Mouse (Mus musculus) skeletal muscle tissue, adult 2 months (tissue): ENCODE results near the gene Gm5901.
A peak's percentile ranks its signal among the peaks of the same experiment; 100 is the strongest.
"Not testable (repeated sequence)": the region's sequence is repeated elsewhere in the genome, so short reads cannot be mapped to it uniquely, and the experiment has no call there.

Source experiments
- DNase-seq: peaks from one replicate; pipeline ENCODE4 v3.0.0-alpha.2; 2012; ENCODE audit warnings: low read depth, low spot score

The Gm5901 gene

DNA sequence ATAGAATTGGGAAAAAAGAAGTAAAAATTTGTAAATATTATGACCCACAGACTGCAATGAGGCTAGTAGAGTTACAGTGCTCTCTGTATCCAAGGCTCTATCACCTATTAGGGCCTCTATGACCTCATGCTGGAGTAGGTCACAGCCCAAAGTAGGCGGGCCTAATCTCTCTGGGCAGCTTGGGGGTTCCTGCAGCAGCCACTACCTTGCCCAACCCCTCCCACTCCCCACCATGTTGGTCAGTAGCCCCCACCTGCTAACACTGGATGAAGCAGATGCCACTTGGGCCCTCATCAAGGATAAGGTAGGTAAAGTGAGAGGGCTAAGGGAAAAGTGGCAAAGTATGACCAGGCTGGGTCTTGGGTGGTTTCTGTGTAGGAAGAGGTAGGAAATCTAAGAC lies at the start of gene Gm5901:
Gene Gm5901 (plus strand): TSS at position 173 of the 400 bp plus-strand sequence.
- DNase-seq, result no peak

DNA sequence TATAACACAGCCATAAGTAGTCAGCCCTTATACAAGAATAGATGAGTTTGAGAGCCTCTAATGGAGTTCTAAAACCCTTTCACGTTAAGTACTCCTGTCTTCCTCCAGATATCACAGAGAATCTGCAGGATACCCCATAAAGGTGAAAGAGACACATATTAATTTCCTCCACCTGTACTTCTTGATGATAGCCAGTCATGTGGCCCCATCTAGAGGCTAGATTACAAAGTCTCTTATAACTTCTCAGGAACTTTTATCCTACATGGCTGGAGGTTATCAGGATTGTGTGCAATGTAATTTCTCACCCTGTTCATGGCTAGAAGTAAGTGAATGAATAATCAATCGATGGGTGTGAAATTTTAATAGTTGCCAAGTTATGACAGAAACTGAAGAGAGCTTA lies 49.5 kb upstream of the Gm5901 start:
- DNase-seq, result no peak

DNA sequence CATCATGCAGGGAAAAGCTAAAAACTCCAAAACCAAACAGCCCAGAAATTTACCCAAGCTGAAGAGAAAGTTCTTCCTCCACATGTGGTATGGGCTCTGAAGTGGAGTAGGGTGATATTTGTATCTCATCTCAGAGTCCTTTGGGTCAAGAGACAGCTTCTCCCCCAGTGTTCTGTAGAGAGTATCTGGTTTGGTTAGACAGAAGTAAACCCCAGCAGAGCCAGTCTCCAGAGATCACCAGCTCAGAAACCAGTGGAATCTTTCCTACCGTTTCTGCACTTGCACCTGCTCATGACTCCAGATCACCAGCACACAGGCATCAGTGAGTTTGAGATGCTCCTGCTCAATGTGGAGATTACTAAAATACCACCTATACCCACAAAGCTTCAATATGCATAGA lies 40.8 kb upstream of the Gm5901 start, which contains the start of gene Olfr690:
Gene Olfr690 (minus strand): TSS at position 101 of the 400 bp plus-strand sequence.
- no peak for DNase-seq

DNA sequence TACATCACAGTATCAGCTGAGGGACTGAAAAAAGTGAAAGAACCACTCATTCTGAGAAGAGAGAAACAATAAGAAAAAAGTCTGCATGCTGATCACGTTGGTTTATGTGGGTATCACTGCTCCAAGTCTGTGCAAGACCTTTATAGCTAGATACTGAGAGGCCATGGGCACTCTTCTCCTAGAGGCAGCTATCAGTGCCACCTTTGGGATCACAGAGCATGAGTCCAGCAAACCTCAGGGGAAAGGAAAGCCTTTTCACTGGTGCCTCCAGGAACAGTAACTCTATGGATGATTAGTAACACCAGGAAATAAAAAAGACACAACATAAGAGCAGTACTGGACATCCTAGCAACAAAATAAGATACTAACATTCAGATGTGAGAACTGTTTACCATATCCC lies 32.7 kb upstream of the Gm5901 start, which contains the start of gene Olfr691:
Gene Olfr691 (minus strand): TSS at position 101 of the 400 bp plus-strand sequence.
- no peak for DNase-seq

DNA sequence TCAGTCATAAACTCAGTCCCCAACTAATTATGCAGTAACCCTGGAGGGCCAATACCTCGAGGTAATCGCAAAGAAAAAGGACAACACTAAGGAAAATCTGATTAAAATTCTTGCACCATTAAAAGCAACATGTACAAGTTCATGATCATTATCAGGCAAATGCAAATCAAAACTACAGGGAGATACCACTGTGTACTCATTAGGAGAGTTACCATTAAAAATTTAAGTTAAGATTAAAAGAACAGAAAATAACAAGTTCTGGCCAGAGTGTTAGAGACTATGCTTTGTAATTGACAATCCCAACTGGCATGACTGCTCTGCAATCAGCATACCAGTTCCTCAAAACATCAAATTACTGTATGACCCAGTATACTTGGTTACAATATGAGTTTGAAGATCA lies 32.1 kb upstream of the Gm5901 start:
- DNase-seq, result no peak

DNA sequence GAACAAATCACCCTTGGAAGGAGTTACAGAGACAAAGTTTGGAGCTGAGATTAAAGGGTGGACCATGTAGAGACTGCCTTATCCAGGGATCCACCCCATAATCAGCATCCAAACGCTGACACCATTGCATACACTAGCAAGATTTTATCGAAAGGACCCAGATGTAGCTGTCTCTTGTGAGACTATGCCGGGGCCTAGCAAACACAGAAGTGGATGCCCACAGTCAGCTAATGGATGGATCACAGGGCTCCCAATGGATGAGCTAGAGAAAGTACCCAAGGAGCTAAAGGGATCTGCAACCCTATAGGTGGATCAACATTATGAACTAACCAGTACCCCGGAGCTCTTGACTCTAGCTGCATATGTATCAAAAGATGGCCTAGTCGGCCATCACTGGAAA lies 18.8 kb upstream of the Gm5901 start:
- not testable (repeated sequence) for DNase-seq

DNA sequence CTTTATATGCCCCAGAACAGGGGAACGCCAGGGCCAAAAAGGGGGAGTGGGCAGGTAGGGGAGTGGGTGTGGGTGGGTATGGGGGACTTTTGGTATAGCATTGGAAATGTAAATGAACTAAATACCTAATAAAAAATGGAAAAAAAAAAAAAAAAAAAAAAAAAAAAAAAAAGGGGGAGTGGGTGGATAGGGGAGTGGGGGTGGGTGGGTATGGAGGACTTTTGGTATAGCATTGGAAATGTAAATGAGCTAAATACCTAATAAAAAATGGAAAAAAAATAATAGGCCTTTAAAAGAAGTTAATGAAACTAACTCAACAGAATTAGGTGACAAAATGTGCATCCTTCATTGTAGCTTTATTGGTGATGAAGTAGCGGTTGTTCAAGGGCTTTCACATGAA lies 18.4 kb upstream of the Gm5901 start:
- DNase-seq, result not testable (repeated sequence)

DNA sequence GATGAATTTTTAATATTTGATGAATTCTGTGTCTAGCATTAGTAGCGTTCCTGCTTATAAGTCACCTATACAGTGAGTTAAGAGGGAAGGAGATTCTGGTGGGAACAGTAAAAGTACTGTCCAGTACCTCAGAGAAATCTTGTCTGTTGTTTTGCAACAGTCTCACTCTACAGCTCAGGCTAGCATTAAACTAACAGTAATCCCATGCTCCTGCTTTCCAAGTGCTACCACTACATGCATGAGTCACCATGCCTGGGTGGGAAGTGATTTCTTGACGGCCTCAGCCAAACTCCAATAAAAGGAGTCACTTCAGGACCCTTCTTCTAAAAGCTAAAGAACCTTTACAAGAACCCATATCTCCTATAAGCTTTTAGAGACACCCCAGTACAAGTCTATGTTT lies 13.1 kb upstream of the Gm5901 start:
- DNase-seq, result no peak

DNA sequence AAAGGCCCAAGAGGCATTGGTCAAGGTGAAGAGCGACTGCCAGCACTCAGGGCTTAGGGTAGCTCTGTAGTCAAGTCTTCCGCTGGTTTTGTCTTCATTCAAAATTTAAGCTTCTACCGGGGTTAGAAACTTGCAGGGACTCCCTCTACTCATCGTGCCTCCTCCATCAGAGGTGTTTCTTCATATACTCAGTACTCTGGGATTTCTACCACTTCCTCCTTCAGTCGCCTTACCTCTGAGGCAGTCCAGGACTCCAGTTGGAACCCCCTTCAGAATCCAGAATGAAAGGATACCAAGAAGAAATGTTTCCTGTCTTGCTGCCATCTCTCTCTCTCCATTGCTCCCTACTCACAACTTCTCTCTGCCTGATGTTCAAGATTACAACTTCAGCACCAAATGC lies 7.6 kb upstream of the Gm5901 start:
- DNase-seq, result no peak

DNA sequence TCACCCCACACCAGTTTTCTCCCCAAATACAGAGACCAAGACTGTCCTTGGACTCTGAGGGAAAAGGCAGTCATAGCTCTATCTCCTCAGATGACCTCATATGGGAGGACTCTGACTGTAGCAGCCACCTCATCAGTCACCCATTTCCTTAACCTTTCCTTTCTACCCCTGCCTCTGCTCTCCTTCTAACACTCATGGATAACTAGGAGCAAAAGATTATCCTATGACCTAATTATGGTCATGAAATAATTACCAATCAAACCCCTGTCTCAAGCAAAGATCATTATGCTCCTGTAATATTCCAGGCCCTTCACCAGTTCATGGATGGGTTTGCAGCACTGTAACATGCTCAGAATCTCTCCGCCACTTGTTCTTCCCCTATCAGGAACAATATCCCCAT lies 6.9 kb upstream of the Gm5901 start, which contains the start of gene Olfr692:
Gene Olfr692 (plus strand): TSS at position 301 of the 400 bp plus-strand sequence.
- DNase-seq, result no peak

DNA sequence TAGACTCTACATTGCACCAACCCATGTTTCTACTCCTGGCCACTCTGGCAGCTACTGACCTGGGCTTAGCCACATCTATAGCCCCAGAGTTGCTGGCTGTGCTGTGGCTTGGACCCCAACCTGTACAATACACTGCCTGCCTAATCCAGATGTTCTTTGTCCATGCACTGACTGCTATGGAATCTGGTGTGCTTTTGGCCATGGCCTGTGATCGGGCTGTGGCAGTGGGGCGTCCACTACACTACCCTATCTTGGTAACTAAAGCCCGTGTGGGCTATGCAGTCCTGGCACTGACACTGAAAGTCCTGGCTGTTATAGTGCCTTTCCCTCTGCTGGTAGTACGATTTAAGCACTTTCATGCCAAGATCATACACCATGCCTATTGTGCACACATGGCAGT lies 6.3 kb upstream of the Gm5901 start:
- no peak for DNase-seq

DNA sequence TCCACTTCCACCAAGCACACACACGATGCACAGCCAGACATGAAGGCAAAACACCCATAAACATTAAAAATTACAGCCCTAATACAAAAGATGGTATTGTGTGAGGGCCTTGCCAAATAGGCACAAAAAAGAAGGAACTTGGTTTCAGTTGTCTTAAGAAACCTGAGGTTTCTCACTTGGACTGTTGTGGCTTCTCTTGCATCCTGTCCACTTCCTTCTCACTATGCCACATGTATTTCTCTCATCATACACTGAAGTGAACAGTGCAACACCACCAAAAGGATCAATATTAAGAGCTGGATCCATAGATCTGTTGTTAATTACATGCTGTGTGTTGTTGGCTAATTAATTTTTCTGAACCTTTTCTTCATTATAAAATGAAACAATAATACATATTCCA lies 1.9 kb upstream of the Gm5901 start:
- no peak for DNase-seq

DNA sequence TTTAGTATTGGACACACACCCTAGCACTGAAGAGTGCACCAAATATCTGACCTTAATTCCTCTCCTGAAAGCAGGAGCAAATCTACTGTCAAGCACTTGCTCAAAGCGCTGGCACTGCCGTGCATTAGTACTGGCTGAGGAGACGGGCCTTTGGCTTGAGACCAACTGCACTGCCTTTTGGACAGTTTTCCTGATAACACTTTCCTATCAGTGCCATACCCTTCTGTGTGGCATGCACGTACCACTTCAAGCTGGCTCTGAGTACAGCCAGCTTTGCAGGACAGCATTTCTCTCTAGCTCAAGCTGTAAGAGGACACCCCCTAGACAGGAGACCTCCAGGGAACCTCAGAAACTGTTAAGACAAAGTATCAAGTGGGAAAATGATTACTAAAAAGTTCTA lies 1.3 kb upstream of the Gm5901 start:
- DNase-seq, result no peak

DNA sequence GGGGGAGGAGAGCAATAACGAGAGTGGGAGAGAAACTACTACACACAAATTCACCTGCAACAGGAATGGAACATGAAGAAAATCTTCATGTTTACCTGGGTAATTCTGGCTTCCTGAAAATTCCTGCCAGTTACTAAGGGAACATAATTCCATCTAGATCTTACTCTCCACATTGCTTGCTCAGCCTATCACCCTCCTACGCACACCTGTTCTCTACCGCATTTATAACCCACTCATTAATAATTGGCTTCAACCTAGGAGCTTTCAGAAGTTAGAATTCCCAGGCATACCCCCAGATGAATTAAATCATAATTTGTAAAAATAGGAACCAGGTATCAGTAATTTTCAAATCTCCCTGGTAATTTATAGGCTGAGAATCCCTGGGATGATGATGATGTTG lies 862 bp upstream of the Gm5901 start:
- DNase-seq, result no peak

DNA sequence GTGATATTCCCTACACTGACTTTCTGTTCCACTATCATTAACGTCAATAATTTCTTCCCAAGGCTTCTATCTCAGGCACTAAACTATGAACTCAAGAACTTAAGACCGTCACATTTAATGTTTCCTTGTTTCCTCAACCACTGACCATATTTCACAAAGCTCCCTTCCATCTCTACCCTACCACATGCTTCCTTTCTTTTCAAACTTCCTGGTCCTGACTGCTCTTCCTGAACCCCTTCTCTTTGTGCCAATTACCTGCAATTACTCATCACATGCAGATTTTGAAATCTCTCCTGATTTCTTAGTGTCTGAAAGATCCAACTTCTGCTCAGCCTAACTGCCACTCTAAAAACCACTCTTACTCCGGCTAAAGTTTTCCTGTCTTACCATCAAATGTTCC lies 5.5 kb downstream of the Gm5901 start:
- DNase-seq, result no peak

DNA sequence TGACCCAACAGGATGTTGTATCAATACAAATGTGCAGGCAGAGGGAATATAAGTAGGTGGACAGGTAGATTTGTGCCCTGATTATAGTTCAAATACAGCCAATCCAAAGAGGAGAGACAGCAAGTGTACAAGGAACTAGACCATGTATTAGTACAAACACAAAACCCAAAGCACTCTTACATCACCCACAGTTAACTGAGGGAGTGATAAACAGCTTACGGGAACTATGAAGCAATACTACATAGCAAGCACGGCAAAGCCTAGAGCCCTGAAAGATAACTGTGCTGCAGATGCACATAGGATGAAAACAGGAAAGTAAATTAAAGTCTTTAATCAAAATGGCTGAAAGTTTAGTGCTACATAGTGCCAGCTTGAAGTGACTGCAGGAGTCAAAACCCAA lies 12.9 kb downstream of the Gm5901 start:
- DNase-seq, result no peak

DNA sequence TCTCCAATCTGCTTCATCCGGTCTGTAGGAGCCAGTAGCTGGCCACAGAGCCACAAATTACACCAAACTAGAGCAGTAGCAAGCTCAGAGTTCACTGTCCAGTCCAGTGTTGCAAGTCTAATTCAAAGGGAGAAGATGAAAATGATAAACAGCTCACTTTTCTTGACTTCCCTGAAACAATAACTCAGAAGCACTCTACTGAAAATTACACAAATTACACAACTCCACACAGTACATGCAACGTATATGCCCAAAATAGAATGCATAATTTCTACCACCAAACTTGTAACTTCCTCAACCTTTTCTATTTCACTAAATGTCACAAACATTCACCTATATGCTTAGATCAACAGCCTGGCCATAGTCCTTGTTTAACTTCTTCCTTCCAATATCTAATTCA lies 15.4 kb downstream of the Gm5901 start:
- no peak for DNase-seq

DNA sequence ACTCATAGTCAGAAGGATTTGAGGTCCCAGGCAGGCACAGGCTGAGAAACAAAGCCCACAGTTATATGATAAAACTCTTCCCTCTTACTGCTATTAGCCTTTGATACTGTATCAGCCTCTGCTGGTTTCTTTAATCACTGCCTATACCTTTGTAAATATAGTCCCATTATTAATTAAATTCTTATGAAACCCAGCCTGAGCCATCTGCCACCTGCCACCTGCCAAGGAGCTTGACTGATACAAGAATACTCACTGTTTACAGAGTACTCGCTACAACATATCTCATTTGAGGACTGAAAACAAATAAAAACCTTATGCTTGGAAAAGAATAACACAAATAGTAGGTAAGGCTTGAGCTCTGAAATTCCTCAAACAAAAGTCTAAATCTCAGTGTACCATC lies 19.8 kb downstream of the Gm5901 start:
- DNase-seq, result no peak

DNA sequence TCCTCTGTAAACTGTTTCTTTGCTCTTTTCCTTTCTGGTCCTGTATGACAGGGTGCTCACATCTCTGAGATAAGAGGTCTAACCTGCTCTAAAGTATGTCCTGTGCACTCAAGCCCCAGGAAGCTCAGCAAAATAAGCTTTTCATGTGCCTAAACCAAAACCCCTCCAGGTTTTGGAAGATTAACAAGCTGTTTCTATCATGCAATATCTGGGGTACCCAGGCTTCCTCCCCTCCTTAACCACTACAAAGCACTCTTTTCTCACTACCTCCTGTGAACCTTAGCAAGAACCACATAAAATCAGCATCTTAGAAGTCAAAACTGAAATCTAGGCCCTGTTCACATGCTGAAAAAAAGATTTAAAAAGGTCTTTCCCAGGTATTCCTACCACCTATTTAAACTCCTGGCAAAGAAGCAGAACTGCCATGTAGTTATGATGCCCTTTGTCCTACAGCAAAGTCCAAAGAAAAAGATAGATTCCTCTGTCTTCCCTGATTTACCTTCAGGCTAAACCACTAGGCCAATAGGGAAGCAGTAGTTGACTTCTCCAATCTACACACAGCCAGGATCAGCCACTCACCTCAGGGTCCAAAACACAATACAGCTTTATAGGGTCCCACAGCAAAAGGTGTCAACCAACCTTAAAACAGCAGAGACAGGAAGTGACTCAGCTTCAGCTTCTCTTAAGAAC lies 20.4 kb downstream of the Gm5901 start:
- no peak for DNase-seq

DNA sequence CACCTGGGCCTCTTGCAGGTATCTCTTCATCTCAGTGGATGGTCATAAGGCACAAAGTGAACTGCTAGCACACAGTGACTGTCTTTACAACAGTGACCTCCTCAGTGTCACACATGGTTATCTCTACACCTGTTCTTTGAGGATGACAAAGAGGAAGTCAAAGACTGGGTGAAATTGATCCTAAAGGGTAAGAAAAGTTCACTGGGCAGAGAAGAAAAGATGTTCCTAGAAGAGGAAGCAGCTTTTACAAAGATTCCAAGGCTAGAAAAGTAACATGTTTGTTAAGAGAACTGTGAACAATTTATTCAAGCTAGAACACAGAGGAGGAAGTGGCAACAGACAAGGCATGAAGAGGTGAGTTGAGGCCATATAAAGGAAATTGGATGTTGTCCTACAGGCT lies 21.3 kb downstream of the Gm5901 start:
- no peak for DNase-seq

DNA sequence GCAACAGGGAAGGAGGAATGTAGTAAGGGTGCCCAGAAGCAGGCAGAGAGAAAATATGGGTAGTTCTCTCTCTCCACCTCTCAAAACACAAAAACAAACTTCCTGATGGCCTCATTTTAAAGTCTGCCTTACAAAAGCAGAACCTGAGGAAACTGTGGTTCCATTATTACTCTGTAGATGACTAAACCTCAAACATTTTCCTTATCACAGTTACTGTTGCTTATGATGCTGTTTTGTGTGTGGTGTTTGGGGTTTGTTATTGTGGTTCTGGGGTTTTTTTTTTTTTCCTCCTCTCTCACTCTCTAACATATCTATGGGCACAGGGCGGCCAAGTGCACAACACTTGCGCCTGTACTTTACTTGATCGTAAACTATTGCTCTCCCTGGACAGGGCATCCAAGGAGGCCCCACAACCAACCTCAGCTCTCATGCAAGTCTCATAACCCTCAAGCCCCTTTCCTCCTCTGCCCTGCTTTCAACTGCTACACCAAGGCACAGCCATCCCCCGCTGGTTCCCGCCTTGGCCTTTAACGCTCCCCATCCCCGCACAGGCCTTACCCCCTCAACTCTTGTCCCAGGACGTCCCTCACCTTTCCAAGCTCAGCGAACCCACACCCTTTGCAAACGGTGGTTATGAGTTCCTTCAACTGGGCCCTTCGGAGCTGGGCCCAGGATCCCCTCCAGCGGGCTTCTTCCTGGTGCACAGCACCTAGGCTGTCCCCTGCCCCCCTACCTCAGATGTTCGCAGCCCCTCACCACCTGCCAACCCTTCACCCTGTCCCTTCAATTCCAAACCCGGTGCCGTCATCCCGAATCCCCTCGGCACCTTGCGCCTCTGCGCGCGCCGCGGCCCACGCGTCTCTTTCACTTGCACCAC lies 24.5 kb downstream of the Gm5901 start:
- no peak for DNase-seq

DNA sequence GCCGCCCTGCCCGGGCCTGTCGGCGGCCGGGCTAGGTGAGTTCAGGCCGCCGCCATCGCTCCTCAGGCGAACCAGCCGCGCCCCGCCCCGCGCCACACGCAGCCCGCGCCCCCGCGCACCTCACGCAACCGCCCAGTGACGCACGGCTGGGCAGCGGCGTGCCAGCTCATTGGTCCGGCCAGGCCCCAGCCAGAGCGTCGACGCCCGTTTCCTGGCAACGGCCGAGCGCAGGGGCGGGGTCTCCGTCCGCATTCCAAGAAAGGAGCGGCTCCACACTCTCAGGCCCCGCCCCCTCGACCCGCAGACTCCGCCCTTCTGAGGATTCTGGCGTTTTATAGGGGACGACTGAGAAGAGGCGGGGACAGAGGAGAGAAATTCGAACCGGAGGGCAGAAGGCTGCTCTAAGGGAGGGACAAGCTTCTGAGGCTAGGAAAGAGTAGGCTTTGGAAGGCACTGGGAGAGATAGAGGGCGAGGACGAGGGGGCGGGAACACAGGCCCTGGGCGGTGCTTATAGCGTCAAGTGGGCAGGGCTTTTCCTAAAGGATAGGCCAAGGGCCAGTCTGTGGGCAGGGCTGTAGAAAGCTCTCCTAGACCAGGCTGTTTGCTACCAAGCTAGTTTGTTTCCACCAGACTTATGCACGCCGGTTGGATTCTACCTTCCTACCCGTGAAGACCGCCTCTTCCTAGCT lies 25.2 kb downstream of the Gm5901 start, which contains the start of gene Fam160a2:
Gene Fam160a2 (minus strand): TSS at position 120 of the 690 bp plus-strand sequence.
- peak; percentile 99 for DNase-seq
